In the genomic region with DNA sequence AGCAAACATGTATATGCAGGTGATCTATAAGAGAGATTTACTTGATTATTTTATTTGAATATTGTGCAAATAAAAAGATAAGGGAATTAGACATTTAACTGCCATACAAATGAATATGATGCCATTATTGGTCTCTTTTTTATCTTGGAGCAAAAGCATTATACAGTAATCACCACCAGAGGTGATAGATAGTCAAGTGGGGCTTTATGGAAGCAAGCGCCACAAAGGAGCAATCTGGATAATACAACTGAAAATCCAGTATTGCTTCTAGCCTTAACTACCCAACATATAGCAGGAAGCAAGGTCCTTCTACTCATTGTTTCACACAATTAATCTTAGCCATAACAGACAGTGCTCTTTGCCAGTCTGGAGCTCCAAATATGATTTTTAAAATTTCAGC, we compare ENCODE assay signal across 18 mouse cellular contexts.
DNase-seq lines count a peak whose midpoint lies in the region; ATAC-seq and TF ChIP-seq lines count a peak whose summit lies in the region.
"Had no signal": no experiment of that assay in that cellular context is flagged by ENCODE, and none has a peak within 500 bp of the region (broad histone marks: within the 10 kb centered on the region; RNA-seq: fewer than 3 reads in every experiment).

No protein-coding gene starts in this region.

- H3K9me3 ChIP-seq in hindbrain, embryonic 10.5 days = no peaks in the 10 kb centered on the region
- H3K9me3 ChIP-seq in hindbrain, embryonic 16.5 days (ENCODE audit: control insufficient read depth, low read length) = no peaks in the 10 kb centered on the region
- H3K9me3 ChIP-seq in midbrain, postnatal 0 days (ENCODE audit: low read length) = no peaks in the 10 kb centered on the region
- H3K9me3 ChIP-seq in midbrain, embryonic 15.5 days = no peaks in the 10 kb centered on the region
- H3K9me3 ChIP-seq in hindbrain, embryonic 12.5 days (replicated peaks) = no peaks in the 10 kb centered on the region
- H3K9me3 ChIP-seq in stomach, postnatal 0 days (ENCODE audit: control insufficient read depth, low read length) = no peaks in the 10 kb centered on the region
- H3K9me3 ChIP-seq: embryonic facial prominence, embryonic 12.5 days; forebrain, embryonic 15.5 days; heart, embryonic 10.5 days; heart, embryonic 15.5 days had no signal

- 0 out of 2 replicates have a peak overlapping the region, but pooled peaks have one; percentile 23 for H3K27ac ChIP-seq in hindbrain, embryonic 10.5 days
- no peak overlapping the region for H3K27ac ChIP-seq in hindbrain, embryonic 16.5 days (ENCODE audit: low read depth, low read length)
- H3K27ac ChIP-seq in midbrain, postnatal 0 days (ENCODE audit: low read depth, low read length) = no peak overlapping the region
- no peak overlapping the region for H3K27ac ChIP-seq in midbrain, embryonic 15.5 days
- H3K27ac ChIP-seq in hindbrain, embryonic 12.5 days = peak overlapping the region; percentile 74
- no peak overlapping the region for H3K27ac ChIP-seq in stomach, postnatal 0 days (replicated peaks)
- H3K27ac ChIP-seq: embryonic facial prominence, embryonic 12.5 days; forebrain, embryonic 15.5 days; heart, embryonic 15.5 days had no signal

- no peaks in the 10 kb centered on the region for H3K36me3 ChIP-seq in hindbrain, embryonic 10.5 days
- no peaks in the 10 kb centered on the region for H3K36me3 ChIP-seq in hindbrain, embryonic 16.5 days (ENCODE audit: control insufficient read depth, insufficient read depth, low read length)
- H3K36me3 ChIP-seq in midbrain, postnatal 0 days (ENCODE audit: insufficient read depth, low read length) = no peaks in the 10 kb centered on the region
- H3K36me3 ChIP-seq in midbrain, embryonic 15.5 days (replicated peaks) = no peaks in the 10 kb centered on the region
- H3K36me3 ChIP-seq in hindbrain, embryonic 12.5 days = no peaks in the 10 kb centered on the region
- H3K36me3 ChIP-seq in stomach, postnatal 0 days (ENCODE audit: control insufficient read depth, insufficient read depth, low read length) = no peaks in the 10 kb centered on the region
- H3K36me3 ChIP-seq: embryonic facial prominence, embryonic 12.5 days; forebrain, embryonic 15.5 days; heart, embryonic 10.5 days; heart, embryonic 15.5 days had no signal

- no peak overlapping the region for H3K4me3 ChIP-seq in hindbrain, embryonic 10.5 days
- H3K4me3 ChIP-seq in hindbrain, embryonic 16.5 days (ENCODE audit: low read length) = no peak overlapping the region
- no peak overlapping the region for H3K4me3 ChIP-seq in midbrain, postnatal 0 days (ENCODE audit: low read depth, low read length)
- no peak overlapping the region for H3K4me3 ChIP-seq in midbrain, embryonic 15.5 days
- no peak overlapping the region for H3K4me3 ChIP-seq in hindbrain, embryonic 12.5 days
- H3K4me3 ChIP-seq in stomach, postnatal 0 days (ENCODE audit: low read depth, low read length) = no peak overlapping the region
- H3K4me3 ChIP-seq: embryonic facial prominence, embryonic 12.5 days; forebrain, embryonic 15.5 days; heart, embryonic 10.5 days; heart, embryonic 15.5 days had no signal

- no peak overlapping the region for H3K4me2 ChIP-seq in hindbrain, embryonic 16.5 days (ENCODE audit: low read length)
- H3K4me2 ChIP-seq in midbrain, postnatal 0 days (ENCODE audit: low read depth, low read length, poor library complexity, severe bottlenecking) = no peak overlapping the region
- no peak overlapping the region for H3K4me2 ChIP-seq in midbrain, embryonic 15.5 days
- no peak overlapping the region for H3K4me2 ChIP-seq in hindbrain, embryonic 12.5 days (replicated peaks)
- no peak overlapping the region for H3K4me2 ChIP-seq in stomach, postnatal 0 days (replicated peaks; ENCODE audit: low read depth)
- H3K4me2 ChIP-seq: embryonic facial prominence, embryonic 12.5 days; forebrain, embryonic 15.5 days; heart, embryonic 15.5 days had no signal

- peaks cover 3% of the 10 kb centered on the region for H3K4me1 ChIP-seq in hindbrain, embryonic 10.5 days (replicated peaks)
- H3K4me1 ChIP-seq in hindbrain, embryonic 16.5 days (ENCODE audit: control insufficient read depth, insufficient read depth, low read depth, low read length) = no peaks in the 10 kb centered on the region
- no peaks in the 10 kb centered on the region for H3K4me1 ChIP-seq in midbrain, postnatal 0 days (ENCODE audit: insufficient read depth, low read length)
- H3K4me1 ChIP-seq in midbrain, embryonic 15.5 days = no peaks in the 10 kb centered on the region
- H3K4me1 ChIP-seq in hindbrain, embryonic 12.5 days = peaks cover 10% of the 10 kb centered on the region
- H3K4me1 ChIP-seq in stomach, postnatal 0 days (replicated peaks; ENCODE audit: control insufficient read depth, insufficient read depth) = no peaks in the 10 kb centered on the region
- H3K4me1 ChIP-seq: forebrain, embryonic 15.5 days had no signal

- no peak for ATAC-seq in hindbrain, embryonic 16.5 days
- ATAC-seq in midbrain, postnatal 0 days (ENCODE audit: low FRiP score) = no peak
- no peak for ATAC-seq in midbrain, embryonic 15.5 days (replicated peaks)
- 0 out of 2 replicates have a peak, but pooled peaks have one; percentile 40 for ATAC-seq in hindbrain, embryonic 12.5 days (ENCODE audit: low FRiP score)
- no peak for ATAC-seq in stomach, postnatal 0 days (ENCODE audit: low FRiP score, low TSS enrichment)
- ATAC-seq: forebrain, embryonic 15.5 days had no signal

- WGBS in hindbrain, embryonic 10.5 days = 98% methylated on average over 1 of the region's 1 CpGs
- 81% methylated on average over 1 of the region's 1 CpGs for WGBS in hindbrain, embryonic 16.5 days
- WGBS in midbrain, postnatal 0 days = 79% methylated on average over 1 of the region's 1 CpGs
- 79% methylated on average over 1 of the region's 1 CpGs for WGBS in midbrain, embryonic 15.5 days
- WGBS in hindbrain, embryonic 12.5 days = 71% methylated on average over 1 of the region's 1 CpGs
- 67% methylated on average over 1 of the region's 1 CpGs for WGBS in stomach, postnatal 0 days

- H3K9ac ChIP-seq in hindbrain, embryonic 16.5 days (ENCODE audit: low read depth, low read length) = no peak overlapping the region
- H3K9ac ChIP-seq in midbrain, postnatal 0 days (replicated peaks; ENCODE audit: low read length, poor library complexity, severe bottlenecking) = no peak overlapping the region
- no peak overlapping the region for H3K9ac ChIP-seq in midbrain, embryonic 15.5 days
- no peak overlapping the region for H3K9ac ChIP-seq in hindbrain, embryonic 12.5 days
- no peak overlapping the region for H3K9ac ChIP-seq in stomach, postnatal 0 days (ENCODE audit: low read length)
- H3K9ac ChIP-seq: embryonic facial prominence, embryonic 12.5 days; forebrain, embryonic 15.5 days; heart, embryonic 15.5 days had no signal

- DNase-seq in hindbrain, embryonic 10.5 days (ENCODE audit: low spot score) = no peak
- DNase-seq in midbrain, postnatal 0 days (ENCODE audit: low spot score) = no peak
- no peak for DNase-seq in stomach, postnatal 0 days (ENCODE audit: low spot score)
- DNase-seq in urinary bladder, postnatal 25 days (ENCODE audit: low spot score) = no peak
- DNase-seq: adrenal gland, postnatal 10 days; cerebellum, adult 11 months; cerebellum, adult 8-10 months; cerebellum, postnatal 25 days; gastrocnemius, postnatal 36 days; heart, adult 18-20 months; heart, postnatal 14 days had no signal

- H3K27me3 ChIP-seq in hindbrain, embryonic 10.5 days (ENCODE audit: insufficient read depth, poor library complexity, severe bottlenecking) = no peaks in the 10 kb centered on the region
- H3K27me3 ChIP-seq in hindbrain, embryonic 16.5 days (replicated peaks; ENCODE audit: control insufficient read depth, insufficient read depth, low read length) = no peaks in the 10 kb centered on the region
- no peaks in the 10 kb centered on the region for H3K27me3 ChIP-seq in midbrain, postnatal 0 days (ENCODE audit: insufficient read depth, low read length)
- H3K27me3 ChIP-seq in midbrain, embryonic 15.5 days (replicated peaks) = no peaks in the 10 kb centered on the region
- no peaks in the 10 kb centered on the region for H3K27me3 ChIP-seq in hindbrain, embryonic 12.5 days
- H3K27me3 ChIP-seq in stomach, postnatal 0 days (ENCODE audit: control insufficient read depth, insufficient read depth, low read length) = no peaks in the 10 kb centered on the region
- H3K27me3 ChIP-seq: embryonic facial prominence, embryonic 12.5 days; forebrain, embryonic 15.5 days; heart, embryonic 15.5 days had no signal

- TF ChIP-seq EP300 in stomach, postnatal 0 days (optimal IDR thresholded peaks at IDR 0.05) = no peak

- TF ChIP-seq CTCF in midbrain, postnatal 0 days (IDR thresholded peaks at IDR 0.05) = peak; percentile 40
- TF ChIP-seq CTCF in stomach, postnatal 0 days (IDR thresholded peaks at IDR 0.05; ENCODE audit: low read depth) = 0 out of 2 replicates have a peak, but pooled peaks have one; percentile 8

Comparison
In these comparisons a context has a peak if more than half of its experiments do, and no peak if none do; other contexts are left out.
1. H3K27ac ChIP-seq: peak in hindbrain, embryonic 10.5 days (single experiment) and hindbrain, embryonic 12.5 days (single experiment); none in hindbrain, embryonic 16.5 days (single experiment), midbrain, postnatal 0 days (single experiment), midbrain, embryonic 15.5 days (single experiment) and stomach, postnatal 0 days (single experiment).